Mouse (Mus musculus) kidney, adult 8-10 months (tissue): ENCODE results near the gene Brk1.

ENCODE experiments used
- DNase-seq, 2 experiments: peaks; one replicate each; pipeline ENCODE4 v3.0.0; 2022

The Brk1 gene

GRCm38 (mm10) chr6:113604432-113605223 lies at the start of gene Brk1:
Gene Brk1 (plus strand): TSS chr6:113604772.
- DNase-seq = peak; percentile 87 to 88

GRCm38 (mm10) chr6:113559736-113560135 lies 44.8 kb upstream of the Brk1 start:
- no peak for DNase-seq

DNA sequence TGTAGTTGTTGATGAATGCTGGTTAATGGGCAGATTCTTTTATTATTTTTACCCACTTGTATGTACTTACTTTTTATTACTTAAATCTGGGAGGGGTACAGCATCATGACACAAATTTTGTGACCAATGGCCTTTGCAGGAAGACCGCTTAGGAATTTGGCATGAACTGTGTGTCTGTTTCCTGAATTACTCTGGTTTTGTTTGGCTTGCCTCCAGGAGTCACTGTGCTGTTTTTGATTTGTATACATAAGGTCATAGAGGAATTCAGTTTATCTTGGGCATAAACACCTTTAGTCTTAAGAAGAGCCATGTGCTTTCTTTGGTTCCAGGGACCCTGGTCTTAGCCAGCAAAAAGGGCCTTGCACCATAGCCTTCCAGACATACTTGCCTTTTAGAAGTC lies 40.0 kb upstream of the Brk1 start:
- DNase-seq = no peak

- no peak for DNase-seq
These were observed 28.5 kb upstream of the Brk1 start for GRCm38 (mm10) chr6:113576044-113576443.

GRCm38 (mm10) chr6:113579306-113579705 lies 25.3 kb upstream of the Brk1 start:
- DNase-seq = no peak

GRCm38 (mm10) chr6:113583023-113583422 lies 21.5 kb upstream of the Brk1 start:
- DNase-seq = no peak

DNA sequence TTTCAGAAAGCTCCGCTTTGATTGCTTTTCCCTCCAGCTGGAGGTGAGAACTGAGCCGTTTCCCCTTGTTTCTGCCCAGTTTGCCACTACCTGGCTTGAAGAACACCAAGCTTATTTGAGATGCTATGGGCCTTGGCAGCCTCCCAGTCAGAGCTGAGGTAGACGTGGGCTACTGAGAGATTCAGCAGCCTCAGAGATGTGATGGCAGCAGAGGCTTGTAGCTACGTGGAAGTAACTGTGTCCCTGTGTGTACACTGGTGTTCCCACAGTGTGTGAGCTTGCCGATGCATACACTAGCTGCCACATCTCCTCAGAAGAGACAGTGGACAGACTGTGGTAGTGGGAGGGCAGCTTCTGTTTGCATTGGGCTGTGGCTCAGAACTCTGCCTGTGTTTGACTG lies 19.5 kb upstream of the Brk1 start:
- DNase-seq = no peak

DNA sequence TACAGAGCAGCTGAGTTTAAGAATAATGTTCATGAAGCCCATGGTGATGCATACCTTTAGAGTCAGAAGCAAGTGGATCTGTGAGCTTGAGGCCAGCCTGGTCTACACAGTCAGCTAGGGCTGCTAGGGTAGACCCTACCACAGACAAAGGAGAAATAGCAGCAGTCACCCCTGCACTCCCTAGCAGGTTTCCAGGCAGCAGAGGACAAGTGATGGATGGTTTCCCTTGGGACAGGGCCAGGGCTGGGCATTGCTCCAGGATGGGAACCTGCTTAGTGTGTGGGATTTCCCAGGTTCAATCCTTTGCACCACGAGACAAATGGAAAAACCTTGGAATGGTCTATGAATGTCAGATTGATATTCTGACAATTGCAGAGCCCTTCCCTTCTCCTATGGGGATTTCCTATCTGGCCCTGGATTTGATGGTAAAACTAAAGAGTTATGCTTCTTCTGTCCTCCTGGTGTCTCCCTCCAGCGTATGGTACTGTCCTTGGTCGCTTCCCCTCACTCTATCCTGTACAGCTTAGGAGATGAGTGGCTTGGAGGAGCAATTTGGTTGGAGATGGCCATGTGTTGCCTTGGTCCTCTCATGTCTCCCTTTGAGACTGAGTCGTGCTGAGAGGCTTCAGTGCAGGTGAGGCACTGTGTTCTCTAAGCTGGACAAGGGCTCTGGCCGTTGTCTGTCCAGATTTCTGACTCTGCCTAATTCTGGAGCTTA lies 17.9 kb upstream of the Brk1 start:
- DNase-seq = peak; percentile 64 to 80

DNA sequence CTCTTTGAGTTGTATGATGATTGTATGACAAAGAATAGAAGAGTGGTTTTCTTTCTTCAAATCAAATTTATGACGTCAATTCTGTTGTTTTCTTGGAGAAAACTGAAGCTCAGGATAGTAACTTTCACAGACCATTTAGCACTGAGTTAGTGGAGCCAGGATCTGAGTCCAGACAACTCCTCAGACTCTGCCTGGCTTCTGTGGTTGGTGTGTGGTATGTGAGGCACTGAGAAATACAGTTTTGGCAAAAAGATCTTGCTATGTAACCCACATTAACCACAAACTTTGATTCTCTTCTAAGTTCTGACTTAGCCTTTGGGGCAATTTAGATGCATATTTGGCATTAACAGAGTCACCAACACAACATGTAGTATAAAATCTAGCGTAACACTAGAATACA lies 11.9 kb upstream of the Brk1 start:
- no peak for DNase-seq

DNA sequence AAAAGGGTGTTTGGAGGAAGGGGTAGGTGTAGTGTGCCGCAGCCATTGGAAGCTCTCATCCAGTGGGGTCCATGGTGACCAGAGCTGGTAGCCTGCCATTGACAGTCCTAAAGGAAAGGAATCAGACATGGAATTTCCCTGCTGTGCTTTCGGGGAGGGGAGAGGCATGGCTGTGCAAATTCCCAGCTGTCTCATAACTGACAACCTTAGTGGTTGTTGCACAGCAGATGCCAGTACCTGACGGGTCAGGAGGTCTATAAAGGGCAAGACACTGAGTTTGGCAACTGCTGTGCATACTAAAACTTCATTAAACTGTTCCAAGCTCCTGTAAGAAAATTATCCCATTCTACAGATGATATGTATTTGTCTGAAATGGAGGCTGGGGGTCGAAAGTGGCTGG lies 6.6 kb upstream of the Brk1 start:
- DNase-seq = no peak

DNA sequence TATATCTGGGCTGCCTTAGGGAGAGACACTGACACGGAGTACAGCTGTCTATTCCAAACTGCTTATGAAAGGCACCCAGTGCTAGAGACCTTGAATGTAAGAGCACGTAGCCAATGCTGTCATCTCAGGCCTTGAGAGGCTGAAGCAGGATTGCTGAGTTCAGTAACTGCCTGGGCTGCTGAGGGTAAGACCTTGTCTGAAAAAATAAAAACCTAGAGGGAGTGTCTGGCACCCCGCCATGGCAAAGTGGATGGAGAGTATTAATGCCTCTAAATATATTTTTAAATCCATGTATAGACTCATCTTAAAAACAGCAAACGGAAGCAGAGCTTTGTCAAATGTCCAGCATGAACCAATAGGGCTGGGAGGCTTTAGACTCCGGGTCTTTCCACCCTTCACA lies 4.7 kb upstream of the Brk1 start:
- peak in 1 of 2 experiments; percentile 16 for DNase-seq

DNA sequence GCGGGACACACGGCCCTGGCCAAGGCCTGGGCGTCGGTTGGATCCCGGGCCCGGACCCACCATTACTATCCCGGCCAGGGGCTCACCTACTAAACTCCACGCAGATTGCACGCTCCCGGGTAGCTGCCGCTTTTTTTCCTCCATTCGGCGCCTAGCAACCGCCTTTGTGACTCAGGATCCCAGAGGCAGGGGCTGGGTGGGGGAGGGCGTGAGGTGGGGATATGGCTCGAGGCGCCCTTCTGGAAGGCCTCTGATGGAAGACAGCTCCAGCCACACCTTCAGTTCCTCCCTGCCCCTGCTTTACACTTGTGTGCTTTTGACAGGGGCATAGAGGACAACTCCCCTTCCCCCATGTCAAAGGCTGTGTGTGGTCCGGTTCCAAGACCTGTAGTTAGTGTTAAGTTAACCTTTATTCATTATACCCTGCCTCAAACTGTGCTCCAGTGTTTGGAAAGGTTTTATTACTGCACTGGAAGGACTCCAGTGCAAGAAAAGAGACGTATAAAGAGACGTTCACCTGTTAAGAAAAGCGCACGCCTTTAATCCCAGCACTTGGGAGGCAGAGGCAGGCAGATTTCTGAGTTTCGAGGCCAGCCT lies 3.9 kb upstream of the Brk1 start, which contains the start of gene Fancd2os:
Gene Fancd2os, minus strand, starts transcription at position 173 of the 597 bp plus-strand sequence.
- DNase-seq = peak; percentile 15 to 31

- no peak for DNase-seq
These were observed 1.8 kb upstream of the Brk1 start for GRCm38 (mm10) chr6:113602821-113603220.

DNA sequence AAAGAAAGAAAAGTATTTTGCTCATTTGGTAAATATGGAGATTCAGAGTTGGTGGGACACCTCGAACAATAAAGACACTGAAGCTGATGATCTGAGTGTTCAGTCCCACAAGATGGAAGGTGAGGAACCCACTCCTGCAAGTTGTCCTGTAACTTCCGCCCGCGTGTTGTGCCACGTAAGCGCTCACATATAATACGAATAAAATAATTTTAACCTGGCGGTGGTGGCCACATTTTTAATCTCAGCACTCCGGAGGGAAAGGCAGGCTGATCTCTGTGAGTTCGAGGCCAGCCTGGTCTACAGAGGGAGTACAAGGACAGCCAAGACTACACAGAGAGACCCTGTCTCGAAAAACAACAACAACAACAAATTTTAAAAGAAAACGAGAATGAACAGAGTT lies 579 bp upstream of the Brk1 start:
- DNase-seq = no peak

DNA sequence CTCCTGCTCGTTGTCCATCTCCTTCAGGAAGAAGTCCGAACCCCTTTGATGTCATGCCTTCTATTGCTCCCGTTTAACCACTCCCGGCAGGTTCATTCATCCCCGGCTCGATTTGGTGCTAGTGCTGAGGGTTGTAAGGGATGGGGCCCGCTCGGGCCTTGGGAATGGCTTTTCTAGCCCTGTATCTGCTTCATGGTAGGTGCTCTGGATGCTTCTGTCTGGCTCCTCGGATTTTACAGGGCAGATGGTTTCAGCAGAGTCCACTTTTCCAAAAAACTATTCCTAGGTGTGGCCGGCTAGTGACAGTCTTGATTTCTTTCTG lies 613 bp downstream of the Brk1 start:
- DNase-seq = no peak

DNA sequence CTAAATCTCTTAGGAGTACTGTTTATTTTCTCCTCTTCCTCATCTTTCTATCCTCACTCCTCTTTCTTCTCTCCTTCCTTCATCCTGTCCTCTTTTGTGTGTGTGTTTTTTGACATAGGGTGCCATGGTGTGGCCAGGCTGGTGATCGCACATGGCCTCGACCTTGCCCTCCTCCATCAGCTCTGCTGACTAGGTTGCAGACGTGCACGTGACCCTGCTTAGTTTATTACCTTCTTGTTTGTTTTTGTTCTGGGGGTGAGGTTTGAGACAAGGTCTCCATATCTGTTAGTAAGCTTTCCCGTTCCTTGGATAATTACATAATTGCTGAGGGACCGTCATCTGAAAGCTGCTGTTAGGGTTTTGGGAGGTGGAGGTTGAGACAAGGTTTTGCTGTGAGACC lies 4.3 kb downstream of the Brk1 start:
- DNase-seq = no peak

GRCm38 (mm10) chr6:113609293-113609692 lies 4.7 kb downstream of the Brk1 start:
- DNase-seq = no peak

DNA sequence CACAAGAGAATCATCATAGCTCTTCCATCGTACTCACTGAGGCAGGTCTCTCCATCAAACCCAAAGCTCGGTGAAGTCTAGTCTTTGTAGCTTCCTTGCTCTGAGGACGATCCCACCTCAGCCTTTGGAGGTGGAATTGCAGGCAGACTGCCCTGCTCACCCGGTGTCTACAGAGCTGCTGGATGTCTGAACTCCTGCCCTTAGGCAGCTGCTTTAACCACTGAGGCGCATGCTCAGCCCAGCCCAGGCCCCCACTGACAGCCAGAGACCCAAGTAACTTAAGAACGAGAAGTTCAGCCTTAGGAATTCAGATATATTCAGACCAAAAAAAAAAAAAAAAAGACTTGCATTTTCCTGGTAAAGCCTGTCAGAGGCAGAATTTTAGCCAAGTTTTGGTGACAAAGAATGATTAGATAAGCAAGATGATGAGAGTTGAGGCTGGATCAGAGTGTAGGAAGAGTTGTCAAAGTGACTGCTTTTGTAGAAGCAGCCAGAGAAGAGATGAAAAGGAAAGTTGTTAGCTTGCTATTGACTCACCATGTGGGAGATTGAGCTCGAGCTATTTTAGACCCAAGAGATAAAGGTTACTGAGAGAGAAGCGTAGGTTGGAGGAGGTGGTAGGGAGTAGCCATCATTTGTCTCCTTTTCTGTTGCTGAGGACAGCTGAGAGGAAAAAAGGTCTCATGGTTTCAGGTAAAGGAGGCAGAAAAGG lies 7.8 kb downstream of the Brk1 start:
- no peak for DNase-seq

GRCm38 (mm10) chr6:113614152-113614551 lies 9.6 kb downstream of the Brk1 start:
- DNase-seq = no peak

GRCm38 (mm10) chr6:113614997-113615396 lies 10.4 kb downstream of the Brk1 start:
- DNase-seq = no peak

GRCm38 (mm10) chr6:113615489-113615888 lies 10.9 kb downstream of the Brk1 start:
- no peak for DNase-seq

DNA sequence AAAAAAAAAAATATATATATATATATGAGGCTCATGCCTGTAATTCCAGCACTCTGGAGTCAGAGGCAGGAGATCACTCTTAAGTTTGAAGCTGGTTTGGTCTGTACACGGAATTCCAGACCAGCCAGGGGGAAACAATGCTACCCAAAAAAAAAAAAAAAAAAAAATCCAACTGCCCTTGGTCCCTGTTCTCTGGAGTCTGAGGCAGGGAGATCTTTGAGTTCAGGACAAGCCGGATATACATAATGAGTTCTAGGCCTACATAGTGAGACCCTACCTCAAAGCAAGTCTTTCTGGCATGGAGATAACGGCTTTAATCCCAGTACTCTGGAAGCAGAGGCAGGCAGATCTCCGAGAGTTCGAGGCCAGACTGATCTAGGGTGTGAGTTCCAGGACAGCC lies 18.8 kb downstream of the Brk1 start:
- DNase-seq = no peak
